Mouse (Mus musculus): ENCODE results near the gene Olig2.

GRCm38 (mm10) chr16:91217077-91217476 lies 8.2 kb upstream of the Olig2 start:
- TF ChIP-seq CTCF (IDR thresholded peaks at IDR 0.05; ENCODE audit: low read depth, low read length) (no peak), POLR2A (IDR thresholded peaks at IDR 0.05; ENCODE audit: borderline replicate concordance, low read depth, low read length) (no peak)

Measured in bone marrow macrophage, adult 2 months (primary cell).